Mouse (Mus musculus) MEL (cell line): ENCODE measurements around the gene Cdc25a. TPM values are rescaled to one million over a fixed set of nuclear protein-coding genes. Genes with fewer than 3 reads are reported as not detected.

Experiments
- DNase-seq: peaks from one replicate; pipeline ENCODE4 v3.0.0; 2011; ENCODE audit warnings: low read depth, low spot score
- H3K27ac ChIP-seq: 2 replicates; pipeline ENCODE4 v1.5.1; 2012; ENCODE audit warnings: low read depth, mild to moderate bottlenecking, control low read depth, low read length, moderate library complexity; ENCODE audit not compliant: control insufficient read depth
- H3K27me3 ChIP-seq, 2 experiments: fragments of 150-350 bp in 1 of 2; sonication (generic) in 1 of 2; 2 replicates each; pipeline ENCODE4 v1.6.1; 2012; ENCODE audit warnings: low read length in 2 of 2, mild to moderate bottlenecking in 2 of 2, improper control_type of control experiment in 1 of 2, moderate library complexity in 1 of 2; ENCODE audit not compliant: insufficient read depth in 2 of 2, control insufficient read depth in 1 of 2
- H3K36me3 ChIP-seq, 2 experiments: 2 replicates each; pipeline ENCODE4 v1.6.1; 2012 to 2014; ENCODE audit warnings: low read length in 2 of 2, improper control_type of control experiment in 1 of 2, inconsistent platforms in 1 of 2, mild to moderate bottlenecking in 1 of 2; ENCODE audit not compliant: insufficient read depth in 2 of 2, control insufficient read depth in 1 of 2
- H3K4me1 ChIP-seq, 2 experiments: fragments of 150-350 bp in 1 of 2; sonication (generic) in 1 of 2; 2 replicates each; pipeline ENCODE4 v1.6.1; 2012; ENCODE audit warnings: low read length in 2 of 2, improper control_type of control experiment in 1 of 2, mild to moderate bottlenecking in 1 of 2; ENCODE audit not compliant: insufficient read depth in 2 of 2, control insufficient read depth in 1 of 2
- H3K4me3 ChIP-seq, 2 experiments: fragments of 150-350 bp in 1 of 2; sonication (generic) in 1 of 2; 2 replicates each; pipeline ENCODE4 v1.5.1; 2012; ENCODE audit warnings: low read depth in 2 of 2, low read length in 2 of 2, mild to moderate bottlenecking in 2 of 2, moderate library complexity in 2 of 2, control low read depth in 1 of 2, improper control_type of control experiment in 1 of 2; ENCODE audit not compliant: control insufficient read depth in 1 of 2, insufficient read depth in 1 of 2
- H3K79me2 ChIP-seq: 2 replicates; pipeline ENCODE4 v1.6.1; 2012; ENCODE audit warnings: mild to moderate bottlenecking, low read length, moderate library complexity; ENCODE audit not compliant: control insufficient read depth, poor library complexity, insufficient read depth
- H3K9ac ChIP-seq: 2 replicates; pipeline ENCODE4 v1.6.1; 2012; ENCODE audit warnings: low read depth, mild to moderate bottlenecking, control low read depth, low read length, moderate library complexity; ENCODE audit not compliant: control insufficient read depth, poor library complexity, severe bottlenecking
- H3K9me3 ChIP-seq: fragments of 150-350 bp; sonication (generic); replicated peaks from 2 replicates; pipeline ENCODE4 v1.6.1; 2012; ENCODE audit warnings: mild to moderate bottlenecking, low read length, improper control_type of control experiment, moderate library complexity; ENCODE audit not compliant: insufficient read depth
- CHD2 ChIP-seq: IDR thresholded peaks from 2 replicates; pipeline ENCODE4 v1.6.1; 2011; ENCODE audit warnings: low read length, improper control_type of control experiment
- CTCF ChIP-seq, 3 experiments: IDR thresholded peaks in 2 of 3; conservative IDR thresholded peaks in 1 of 3; 2 replicates each; pipeline ENCODE4 v1.5.1; 2011 to 2012; ENCODE audit warnings: low read length in 3 of 3, low read depth in 2 of 3, mild to moderate bottlenecking in 2 of 3, improper control_type of control experiment in 1 of 3, inconsistent platforms in 1 of 3, mixed read lengths in 1 of 3, moderate library complexity in 1 of 3; ENCODE audit not compliant: control insufficient read depth in 1 of 3, insufficient read depth in 1 of 3, poor library complexity in 1 of 3, severe bottlenecking in 1 of 3
- E2F4 ChIP-seq: IDR thresholded peaks from 2 replicates; pipeline ENCODE4 v1.6.1; 2011; ENCODE audit warnings: low read depth, low read length, improper control_type of control experiment, borderline replicate concordance
- ELF1 ChIP-seq: IDR thresholded peaks from 2 replicates; pipeline ENCODE4 v1.6.1; 2014; ENCODE audit warnings: low read depth, mild to moderate bottlenecking, inconsistent platforms, low read length, improper control_type of control experiment, moderate library complexity
- EP300 ChIP-seq, 2 experiments: IDR thresholded peaks; 2 replicates each; pipeline ENCODE4 v1.6.1; 2011; ENCODE audit warnings: improper control_type of control experiment in 2 of 2, low read length in 2 of 2, low read depth in 1 of 2, mild to moderate bottlenecking in 1 of 2
- GABPA ChIP-seq: IDR thresholded peaks from 2 replicates; pipeline ENCODE4 v1.6.1; 2012; ENCODE audit warnings: low read depth, mild to moderate bottlenecking, inconsistent platforms, low read length, improper control_type of control experiment, moderate library complexity
- GATA1 ChIP-seq: IDR thresholded peaks from 2 replicates; pipeline ENCODE4 v1.6.1; 2011; ENCODE audit warnings: low read depth, low read length, improper control_type of control experiment
- HCFC1 ChIP-seq: IDR thresholded peaks from 2 replicates; pipeline ENCODE4 v1.6.1; 2012; ENCODE audit warnings: low read depth, mild to moderate bottlenecking, inconsistent platforms, low read length, improper control_type of control experiment, moderate library complexity
- KAT2A ChIP-seq: conservative IDR thresholded peaks from 2 replicates; pipeline ENCODE4 v1.6.1; 2012; ENCODE audit warnings: low read depth, low read length, improper control_type of control experiment, inconsistent platforms
- MAFK ChIP-seq: IDR thresholded peaks from 2 replicates; pipeline ENCODE4 v1.6.1; 2011; ENCODE audit warnings: low read depth, mild to moderate bottlenecking, low read length, improper control_type of control experiment, borderline replicate concordance
- MAZ ChIP-seq: IDR thresholded peaks from 2 replicates; pipeline ENCODE4 v1.6.1; 2012; ENCODE audit warnings: low read depth, mild to moderate bottlenecking, inconsistent platforms, low read length, improper control_type of control experiment
- MEF2A ChIP-seq: IDR thresholded peaks from 2 replicates; pipeline ENCODE4 v1.6.1; 2014; ENCODE audit warnings: low read depth, mild to moderate bottlenecking, inconsistent platforms, low read length, improper control_type of control experiment; ENCODE audit not compliant: poor library complexity, insufficient replicate concordance, severe bottlenecking; ENCODE audit errors: extremely low read depth
- MXI1 ChIP-seq: IDR thresholded peaks from 2 replicates; pipeline ENCODE4 v1.6.1; 2011; ENCODE audit warnings: mild to moderate bottlenecking, low read depth, low read length, improper control_type of control experiment
- MYB ChIP-seq: IDR thresholded peaks from 2 replicates; pipeline ENCODE4 v1.6.1; 2011; ENCODE audit warnings: mild to moderate bottlenecking, low read depth, low read length, improper control_type of control experiment
- MYC ChIP-seq: IDR thresholded peaks from 2 replicates; pipeline ENCODE4 v1.6.1; 2011; ENCODE audit warnings: low read depth, mild to moderate bottlenecking, low read length, improper control_type of control experiment, moderate library complexity
- NRF1 ChIP-seq: IDR thresholded peaks from 2 replicates; pipeline ENCODE4 v1.6.1; 2014; ENCODE audit warnings: low read depth, mild to moderate bottlenecking, inconsistent platforms, low read length, improper control_type of control experiment, moderate library complexity; ENCODE audit not compliant: poor library complexity, insufficient read depth, severe bottlenecking
- POLR2A ChIP-seq, 2 experiments: IDR thresholded peaks; 2 replicates each; pipeline ENCODE4 v1.6.1; 2011 to 2012; ENCODE audit warnings: low read length in 2 of 2, mild to moderate bottlenecking in 2 of 2, control low read depth in 1 of 2, improper control_type of control experiment in 1 of 2, low read depth in 1 of 2, moderate library complexity in 1 of 2; ENCODE audit not compliant: control insufficient read depth in 1 of 2, insufficient read depth in 1 of 2, poor library complexity in 1 of 2
- POLR2AphosphoS5 ChIP-seq: IDR thresholded peaks from 2 replicates; pipeline ENCODE4 v1.6.1; 2012; ENCODE audit warnings: low read depth, borderline replicate concordance, mild to moderate bottlenecking, inconsistent platforms, low read length, moderate library complexity, mixed read lengths
- RAD21 ChIP-seq: IDR thresholded peaks from 2 replicates; pipeline ENCODE4 v1.6.1; 2011; ENCODE audit warnings: mild to moderate bottlenecking, low read depth, low read length, improper control_type of control experiment
- RCOR1 ChIP-seq: IDR thresholded peaks from 2 replicates; pipeline ENCODE4 v1.6.1; 2012; ENCODE audit warnings: low read depth, mild to moderate bottlenecking, inconsistent platforms, low read length, improper control_type of control experiment
- SIN3A ChIP-seq: IDR thresholded peaks from 2 replicates; pipeline ENCODE4 v1.6.1; 2012; ENCODE audit warnings: low read length, improper control_type of control experiment, inconsistent platforms
- SMC3 ChIP-seq: IDR thresholded peaks from 2 replicates; pipeline ENCODE4 v1.6.1; 2011; ENCODE audit warnings: low read depth, low read length, improper control_type of control experiment
- TAL1 ChIP-seq: IDR thresholded peaks from 2 replicates; pipeline ENCODE4 v1.6.1; 2012; ENCODE audit warnings: mild to moderate bottlenecking, inconsistent platforms, low read length, moderate library complexity, mixed read lengths
- TCF12 ChIP-seq: IDR thresholded peaks from 2 replicates; pipeline ENCODE4 v1.6.1; 2014; ENCODE audit warnings: low read depth, mild to moderate bottlenecking, inconsistent platforms, low read length, improper control_type of control experiment, moderate library complexity
- UBTF ChIP-seq: IDR thresholded peaks from 2 replicates; pipeline ENCODE4 v1.6.1; 2012; ENCODE audit warnings: low read depth, mild to moderate bottlenecking, inconsistent platforms, low read length, improper control_type of control experiment, moderate library complexity, borderline replicate concordance; ENCODE audit not compliant: insufficient read depth
- USF2 ChIP-seq, 2 experiments: IDR thresholded peaks; 2 replicates each; pipeline ENCODE4 v1.6.1; 2011 to 2012; ENCODE audit warnings: improper control_type of control experiment in 2 of 2, low read length in 2 of 2, borderline replicate concordance in 1 of 2, inconsistent platforms in 1 of 2, low read depth in 1 of 2, mild to moderate bottlenecking in 1 of 2; ENCODE audit not compliant: insufficient read depth in 1 of 2
- ZKSCAN1 ChIP-seq: IDR thresholded peaks from 2 replicates; pipeline ENCODE4 v1.6.1; 2012; ENCODE audit warnings: low read depth, mild to moderate bottlenecking, inconsistent platforms, low read length, improper control_type of control experiment, moderate library complexity
- ZNF384 ChIP-seq: IDR thresholded peaks from 2 replicates; pipeline ENCODE4 v1.6.1; 2012; ENCODE audit warnings: low read depth, mild to moderate bottlenecking, inconsistent platforms, low read length, improper control_type of control experiment
- polyA plus RNA-seq, 2 experiments: library from polyadenylated mRNA; stranded (reverse) in 1 of 2; unstranded in 1 of 2; fragments of >175 nt in 1 of 2; fragments of >200 nt in 1 of 2; gene quantifications; 2 replicates each; pipeline versions ENCODE4 v1.2.1 to v1.2.4; 2012; ENCODE audit warnings: low replicate concordance in 2 of 2, low read depth in 1 of 2; ENCODE audit not compliant: insufficient read length in 2 of 2, insufficient read depth in 1 of 2, missing spikeins in 1 of 2
- total RNA-seq: library from RNA; depleted of rRNA; stranded (reverse); fragments of 300-350 nt; gene quantifications from 2 replicates; pipeline ENCODE4 v1.2.3, GENCODE M21; 2012

Gene Cdc25a
- total and polyA plus RNA-seq, 3 experiments = 67.2 to 79.4 (median 67.4) TPM

- Histone ChIP-seq H3K79me2 (no peaks in the 10 kb centered on the region), H3K9ac (no peak overlapping the region; the same call in 1 of the 2 replicates), H3K9me3 (no peaks in the 10 kb centered on the region), H3K27ac (no peak overlapping the region), H3K4me3 (no peak overlapping the region), H3K4me1 (peaks cover 0 to 6% of the 10 kb centered on the region in 2 experiments; a peak in 1 of 4 replicates), H3K27me3 (no peaks in the 10 kb centered on the region), H3K36me3 (peaks cover 0 to 3% of the 10 kb centered on the region in 2 experiments; a peak in 1 of 4 replicates)
- TF ChIP-seq MXI1 = no peak
- TF ChIP-seq HCFC1 = no peak
- no peak for TF ChIP-seq ZKSCAN1
- no peak for TF ChIP-seq NRF1
- no peak for TF ChIP-seq POLR2AphosphoS5
- no peak for TF ChIP-seq GABPA
- no peak for TF ChIP-seq MEF2A
- TF ChIP-seq EP300 (IDR thresholded peaks at IDR 0.05; ENCODE audit: low read depth in 1 of 2, low read length in 2 of 2) = no peak
- no peak for TF ChIP-seq SIN3A
- no peak for TF ChIP-seq MYB
- TF ChIP-seq GATA1 = no peak
- TF ChIP-seq USF2 (IDR thresholded peaks at IDR 0.05; ENCODE audit: borderline replicate concordance in 1 of 2, insufficient read depth in 1 of 2, low read depth in 1 of 2, low read length in 2 of 2) = no peak
- no peak for DNase-seq
Observed at GRCm38 (mm10) chr9:109907300-109907699, 31.9 kb downstream of the Cdc25a start.

DNA sequence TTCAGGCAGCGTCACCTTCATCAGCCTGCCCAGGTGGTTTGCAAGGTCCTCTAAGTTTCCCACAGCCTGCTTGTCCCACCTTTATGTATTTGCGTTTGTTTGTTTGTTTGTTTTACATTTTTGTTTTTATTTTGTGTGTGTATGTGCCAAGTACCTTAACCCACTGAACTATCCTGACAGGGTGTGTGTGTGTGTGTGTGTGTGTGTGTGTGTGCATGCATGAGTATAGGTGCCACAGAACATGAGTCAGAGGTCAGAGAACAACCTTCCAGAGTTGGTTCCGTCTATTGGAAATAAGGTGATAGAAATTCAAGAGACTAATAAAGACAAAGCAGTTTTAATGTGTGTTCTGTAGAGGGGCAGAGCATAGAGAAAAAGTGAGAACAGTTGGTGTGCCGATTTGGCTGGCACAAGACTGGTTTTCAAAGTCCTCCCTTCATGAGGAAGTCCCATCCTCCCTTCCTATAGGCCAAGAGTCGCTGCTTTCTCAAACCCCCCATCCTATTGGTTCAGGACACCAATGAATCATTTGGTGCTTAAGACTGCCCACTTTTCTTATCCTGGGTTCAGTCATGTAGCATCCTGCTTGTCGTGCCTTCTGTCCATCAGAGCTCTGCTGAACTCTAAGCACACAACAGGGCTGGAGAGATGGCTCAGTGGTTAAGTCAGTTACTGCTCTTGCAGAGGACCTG, 32.5 kb downstream of the Cdc25a start:
- no peaks in the 10 kb centered on the region for H3K27me3 ChIP-seq
- peak overlapping the region; percentile 59 for H3K9ac ChIP-seq
- H3K36me3 ChIP-seq = peaks cover 0 to 3% of the 10 kb centered on the region in 2 experiments; a peak in 1 of 4 replicates
- peaks cover 0 to 6% of the 10 kb centered on the region in 2 experiments; a peak in 1 of 4 replicates for H3K4me1 ChIP-seq
- peak; percentile 95 for DNase-seq
- no peaks in the 10 kb centered on the region for H3K79me2 ChIP-seq
- H3K9me3 ChIP-seq = no peaks in the 10 kb centered on the region
- peak overlapping the region; percentile 33 to 49 for H3K4me3 ChIP-seq
- H3K27ac ChIP-seq = peak overlapping the region; percentile 53
- TF ChIP-seq TCF12 (no peak), MYC (0 out of 2 replicates have a peak, but pooled peaks have one; percentile 55), USF2 (IDR thresholded peaks at IDR 0.05; ENCODE audit: borderline replicate concordance in 1 of 2, insufficient read depth in 1 of 2, low read depth in 1 of 2, low read length in 2 of 2) (no peak), ZNF384 (no peak), POLR2A (IDR thresholded peaks at IDR 0.05; ENCODE audit: control insufficient read depth in 1 of 2, insufficient read depth in 1 of 2, low read depth in 1 of 2, low read length in 2 of 2, poor library complexity in 1 of 2) (peak; percentile 27 to 78; a peak in 2 of 4 replicates), SIN3A (peak; percentile 40; the same call in 1 of the 2 replicates), ELF1 (peak; percentile 71; the same call in 1 of the 2 replicates), RAD21 (no peak), MAFK (no peak), CTCF (IDR thresholded peaks at IDR 0.05 in 2 of 3, conservative IDR thresholded peaks at IDR 0.05 in 1 of 3; ENCODE audit: control insufficient read depth in 1 of 3, insufficient read depth in 1 of 3, low read depth in 2 of 3, low read length in 3 of 3, poor library complexity in 1 of 3, severe bottlenecking in 1 of 3) (no peak), MEF2A (no peak), POLR2AphosphoS5 (no peak), CHD2 (no peak), GABPA (no peak), NRF1 (no peak), MYB (no peak), TAL1 (no peak), UBTF (no peak), E2F4 (no peak), RCOR1 (no peak), SMC3 (no peak), MAZ (no peak), KAT2A (no peak)
